Mouse (Mus musculus): ENCODE measurements around the gene Col12a1.

Gene Col12a1

GRCm38 (mm10) chr9:79600237-79600570, 118.4 kb downstream of the Col12a1 start:
- no peak for DNase-seq

DNA sequence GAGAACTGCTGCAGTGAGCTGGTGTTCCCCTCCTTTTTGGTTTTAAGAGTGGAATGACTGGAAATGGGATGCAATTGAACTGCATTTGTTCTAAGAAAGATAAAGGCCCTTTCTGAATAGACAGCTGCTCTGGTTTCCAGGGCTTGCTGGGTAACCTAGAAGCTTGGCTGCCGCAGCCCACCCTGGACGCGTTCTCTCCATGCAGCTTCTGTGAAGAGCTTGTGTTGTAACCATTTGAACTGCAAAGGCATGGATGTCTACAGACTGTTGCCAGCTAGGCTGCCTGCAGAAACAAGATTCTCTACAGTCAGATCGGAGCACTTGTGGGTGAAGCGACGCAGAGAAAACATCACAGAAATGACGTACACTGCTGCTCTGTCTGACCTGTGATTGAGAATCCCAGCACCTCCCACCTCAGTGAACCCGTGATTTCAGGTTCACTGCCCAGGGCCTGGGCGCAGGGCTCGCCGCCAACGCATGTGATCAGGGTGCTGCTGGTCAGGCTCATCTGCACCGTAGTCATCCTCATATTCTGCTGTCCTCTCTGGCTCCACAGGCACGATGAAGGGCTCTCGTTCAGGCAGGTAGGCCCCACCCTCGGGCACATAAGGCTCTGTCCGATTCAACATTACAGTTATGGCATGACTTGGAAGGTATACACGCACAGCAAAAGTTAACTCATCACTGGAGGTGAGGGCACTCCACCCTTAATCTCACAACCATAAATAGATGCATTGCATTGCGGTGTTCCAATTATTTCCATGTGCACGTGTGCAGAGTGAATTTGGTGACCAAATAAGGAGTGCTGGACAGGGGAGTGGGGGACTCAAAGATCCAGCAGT, 119.0 kb downstream of the Col12a1 start:
- peak; percentile 14 for DNase-seq

DNA sequence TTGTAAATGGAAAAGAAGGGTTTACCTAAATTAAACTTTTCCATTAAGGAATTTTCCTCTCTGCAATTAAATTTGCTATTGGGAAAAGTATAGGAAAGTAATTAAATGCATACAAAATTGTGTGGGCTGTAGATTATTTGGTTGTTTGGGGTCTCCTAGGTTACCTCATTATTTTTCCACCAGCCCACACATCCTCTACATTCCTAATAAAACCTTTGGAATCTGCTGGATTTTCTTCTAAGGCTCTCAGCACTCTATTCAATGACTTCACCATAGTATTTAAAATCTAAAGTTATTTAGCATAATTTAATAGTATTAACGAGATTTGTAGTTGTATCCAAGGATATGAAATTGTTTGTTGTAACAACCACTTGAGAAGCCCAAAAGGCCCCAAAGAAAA, 120.1 kb downstream of the Col12a1 start:
- DNase-seq: no peak

DNA sequence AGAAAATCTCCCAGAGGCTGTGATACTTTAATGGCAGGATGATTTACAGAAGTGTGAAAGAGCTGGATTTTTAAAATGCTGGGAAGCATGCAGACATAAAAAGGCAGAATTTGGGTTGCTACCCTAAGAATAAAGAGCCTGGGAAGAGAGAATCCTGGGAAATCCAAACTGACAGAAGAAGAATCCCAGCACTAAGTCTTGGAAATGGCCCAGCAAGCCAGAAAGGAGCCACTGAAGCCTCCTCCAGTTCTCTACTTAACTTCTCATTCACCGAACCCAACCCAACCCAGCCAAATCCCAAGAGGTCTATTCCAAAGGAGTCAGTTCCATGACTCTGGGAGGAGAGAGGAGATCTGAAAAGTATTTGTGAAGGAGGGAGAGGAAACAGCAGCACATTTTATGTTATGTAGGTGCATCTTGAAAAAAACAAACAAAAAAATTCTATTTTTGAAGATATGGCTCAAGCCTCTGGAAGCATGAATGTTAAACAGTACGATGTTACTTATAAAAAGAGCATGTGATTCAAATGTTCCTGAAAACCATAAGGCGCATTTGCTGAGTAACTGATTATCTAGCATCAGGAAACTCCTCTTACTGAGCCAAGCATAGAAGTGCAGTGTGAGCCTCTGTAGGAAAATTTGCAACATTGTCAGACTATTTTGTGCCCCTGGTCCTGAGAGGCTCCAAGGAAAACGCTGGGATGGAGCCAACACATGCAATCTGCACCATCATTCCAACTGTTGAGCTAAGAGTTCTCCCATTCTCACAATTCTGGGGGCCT, 132.0 kb downstream of the Col12a1 start:
- DNase-seq: no peak

GRCm38 (mm10) chr9:79566838-79567237, 151.8 kb downstream of the Col12a1 start:
- no peak for DNase-seq

- DNase-seq: peak; percentile 18
These were observed 165.3 kb downstream of the Col12a1 start for GRCm38 (mm10) chr9:79553297-79553696.

All from right cerebral cortex, postnatal 4 days (tissue).